Mouse (Mus musculus): ENCODE measurements around the gene Bpifb1.
"Not testable (repeated sequence)": the region's sequence is repeated elsewhere in the genome, so short reads cannot be mapped to it uniquely, and the experiment has no call there.

Gene Bpifb1

DNA sequence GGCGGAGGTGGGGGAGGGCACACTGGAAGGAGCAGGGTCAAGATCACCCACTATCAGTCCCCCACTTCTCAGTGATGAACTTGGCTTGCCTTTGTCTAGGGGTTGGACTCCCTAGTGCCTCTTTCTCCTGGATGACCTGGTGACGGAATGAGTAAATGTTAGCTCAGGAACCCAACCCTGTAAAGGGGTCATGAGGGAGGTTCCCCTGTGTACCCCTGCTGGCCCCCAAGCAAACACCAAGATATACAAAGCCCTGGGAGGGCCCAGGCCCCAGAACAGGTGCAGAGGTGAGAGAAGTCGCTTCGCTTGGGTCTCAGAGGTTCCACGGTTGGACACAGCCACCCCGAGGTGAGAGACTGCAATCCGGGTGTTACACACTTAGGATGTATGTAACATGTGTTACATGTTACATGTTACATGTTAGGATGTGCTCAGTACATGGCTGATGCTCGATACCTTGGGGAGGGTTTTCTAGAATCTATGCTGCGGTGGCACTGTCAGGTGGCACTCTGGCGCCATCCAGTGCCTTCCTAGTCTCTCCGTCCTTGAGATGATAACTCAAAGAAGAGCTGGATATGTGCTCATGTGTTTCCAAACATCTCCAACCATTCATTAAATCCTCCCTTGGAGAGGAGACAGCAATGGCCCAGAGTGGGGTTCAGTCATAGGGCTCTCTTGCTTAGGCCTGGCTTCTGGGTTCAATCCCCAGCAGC is at the start of gene Bpifb1:
Bpifb1 (plus strand) TSS at position 273 of the 713 bp plus-strand sequence.
- in situ Hi-C loops (cut with MseI, MboI), result no loop called here

DNA sequence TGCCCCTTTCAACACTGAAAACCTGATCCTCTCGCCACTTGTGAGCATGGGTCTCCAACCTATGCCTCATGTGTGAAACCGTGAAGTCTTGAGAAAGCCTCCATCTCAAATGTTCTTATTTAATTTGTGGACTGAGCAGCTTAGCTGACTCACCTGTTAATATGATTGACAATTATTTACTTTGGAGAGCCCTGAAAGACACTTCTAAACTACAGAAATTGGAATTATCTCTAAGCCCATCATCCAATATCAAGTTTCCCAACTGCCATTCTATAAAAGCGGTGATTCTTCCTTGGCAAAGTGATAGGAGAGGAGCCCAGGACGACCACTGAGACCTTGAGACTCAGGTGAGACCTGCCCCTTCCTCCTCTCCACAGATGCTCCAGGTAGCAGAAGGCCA is 48.0 kb upstream of the Bpifb1 start, which contains the start of gene Bpifa1:
Bpifa1 (plus strand) TSS at position 301 of the 400 bp plus-strand sequence.
- in situ Hi-C loops (cut with MseI, MboI), result no loop called here

DNA sequence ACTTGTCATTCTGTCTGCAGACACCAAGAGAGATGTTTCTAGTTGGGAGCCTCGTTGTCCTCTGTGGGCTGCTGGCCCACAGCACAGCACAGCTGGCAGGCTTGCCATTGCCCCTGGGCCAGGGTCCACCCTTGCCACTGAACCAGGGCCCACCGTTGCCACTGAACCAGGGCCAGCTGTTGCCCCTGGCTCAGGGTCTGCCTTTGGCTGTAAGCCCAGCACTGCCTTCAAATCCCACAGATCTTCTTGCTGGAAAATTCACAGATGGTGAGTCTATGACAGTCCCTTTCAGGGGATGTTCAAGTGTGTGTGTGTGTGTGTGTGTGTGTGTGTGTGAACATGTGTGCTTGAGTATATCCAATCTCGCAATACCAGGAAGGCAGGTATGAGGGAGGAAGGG is 46.9 kb upstream of the Bpifb1 start:
- in situ Hi-C loops (cut with MseI, MboI), result no loop called here

GRCm38 (mm10) chr2:154147496-154147895 is 43.1 kb upstream of the Bpifb1 start:
- in situ Hi-C loops (cut with MseI, MboI), result no loop called here

- in situ Hi-C loops (cut with MseI, MboI), result no loop called here
These were observed 32.2 kb upstream of the Bpifb1 start for GRCm38 (mm10) chr2:154158433-154158832.

- in situ Hi-C loops (cut with MseI, MboI), result no loop called here
These were observed 28.3 kb upstream of the Bpifb1 start, which contains the start of gene Bpifa5 for GRCm38 (mm10) chr2:154162307-154162706. Bpifa5 (plus strand) TSS chr2:154162607.

GRCm38 (mm10) chr2:154163306-154163705 is 27.3 kb upstream of the Bpifb1 start:
- in situ Hi-C loops (cut with MseI, MboI), result no loop called here

GRCm38 (mm10) chr2:154169172-154169571 is 21.4 kb upstream of the Bpifb1 start:
- in situ Hi-C loops (cut with MseI, MboI), result no loop called here

GRCm38 (mm10) chr2:154171621-154172020 is 19.0 kb upstream of the Bpifb1 start:
- in situ Hi-C loops (cut with MseI, MboI), result no loop called here

DNA sequence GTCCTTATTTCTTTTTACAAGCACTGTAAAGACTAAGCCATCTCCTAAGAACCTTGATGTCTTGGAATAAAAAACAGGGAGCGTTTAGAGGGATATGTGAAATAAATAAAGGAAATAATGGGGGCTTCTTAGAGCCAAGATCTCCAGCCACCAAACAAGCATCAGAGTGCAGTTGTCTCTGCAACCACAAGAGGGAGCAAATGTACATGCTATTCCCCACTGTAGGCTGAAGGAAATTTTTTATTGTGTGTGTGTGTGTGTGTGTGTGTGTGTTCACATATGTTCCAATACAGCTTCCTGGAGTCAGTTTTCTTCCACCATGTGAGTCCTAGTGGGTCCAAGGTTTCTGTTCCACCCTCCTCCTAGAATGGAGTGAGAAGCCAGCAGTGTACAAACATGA is 17.3 kb upstream of the Bpifb1 start:
- in situ Hi-C loops (cut with MseI, MboI), result no loop called here

DNA sequence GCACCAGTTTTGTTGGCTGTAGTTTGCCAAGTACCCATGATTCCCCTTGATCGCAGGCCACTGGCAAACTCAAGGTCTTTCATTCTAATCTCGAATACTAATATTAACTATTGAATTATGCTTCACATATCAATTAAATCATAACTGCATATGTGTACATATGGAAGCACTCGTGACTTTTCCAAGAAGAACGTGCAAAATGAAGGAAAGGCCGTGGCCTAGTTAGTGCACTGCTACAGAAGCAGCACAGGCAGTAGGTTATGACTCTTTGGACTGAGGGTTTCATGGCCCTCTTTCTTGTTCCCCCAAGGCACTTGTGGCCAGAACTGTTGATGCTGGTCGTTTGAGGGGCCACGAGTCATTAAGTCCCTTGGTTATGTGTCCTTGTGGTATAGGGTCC is 8.7 kb upstream of the Bpifb1 start:
- in situ Hi-C loops (cut with MseI, MboI), result not testable (repeated sequence)

GRCm38 (mm10) chr2:154183061-154183460 is 7.6 kb upstream of the Bpifb1 start:
- in situ Hi-C loops (cut with MseI, MboI), result not testable (repeated sequence)

DNA sequence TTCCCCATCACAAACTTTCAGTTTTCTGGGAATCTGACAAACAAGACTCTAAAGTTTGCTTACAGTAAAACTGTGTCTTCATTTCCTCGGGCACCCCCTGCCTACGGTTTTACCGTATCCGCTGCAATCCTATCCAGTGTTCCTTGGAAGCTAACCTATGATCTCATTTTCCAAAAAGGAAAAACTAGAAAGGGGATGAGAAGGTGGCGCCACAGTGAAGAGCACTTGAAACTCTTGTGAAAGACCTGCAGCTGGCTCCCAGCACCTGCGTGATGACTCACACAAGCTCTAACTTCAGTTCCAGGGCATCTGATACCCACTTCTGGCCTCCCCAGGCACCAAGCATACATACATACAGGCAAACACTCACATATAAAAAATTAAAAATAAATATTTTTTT is 5.3 kb upstream of the Bpifb1 start:
- in situ Hi-C loops (cut with MseI, MboI), result no loop called here

DNA sequence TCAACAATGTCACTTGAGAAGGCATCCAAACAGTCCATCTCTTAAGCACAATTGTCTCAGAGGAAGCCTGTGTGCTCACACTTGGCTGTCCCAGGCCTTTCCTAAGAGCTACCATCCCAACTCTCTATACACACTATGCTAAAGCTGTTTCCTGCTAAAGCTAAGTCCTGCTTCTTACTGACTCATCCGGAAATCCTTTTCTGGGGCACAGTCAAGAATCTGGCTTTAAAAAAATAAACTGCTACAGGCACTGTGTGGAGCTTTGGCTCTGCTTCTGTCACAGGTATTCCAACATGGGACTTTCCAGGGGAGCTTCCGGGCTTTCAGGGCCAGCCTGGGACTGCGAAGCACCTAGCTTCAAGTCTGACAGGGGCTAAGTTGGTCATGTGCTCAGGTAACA is 4.9 kb upstream of the Bpifb1 start:
- in situ Hi-C loops (cut with MseI, MboI), result no loop called here

DNA sequence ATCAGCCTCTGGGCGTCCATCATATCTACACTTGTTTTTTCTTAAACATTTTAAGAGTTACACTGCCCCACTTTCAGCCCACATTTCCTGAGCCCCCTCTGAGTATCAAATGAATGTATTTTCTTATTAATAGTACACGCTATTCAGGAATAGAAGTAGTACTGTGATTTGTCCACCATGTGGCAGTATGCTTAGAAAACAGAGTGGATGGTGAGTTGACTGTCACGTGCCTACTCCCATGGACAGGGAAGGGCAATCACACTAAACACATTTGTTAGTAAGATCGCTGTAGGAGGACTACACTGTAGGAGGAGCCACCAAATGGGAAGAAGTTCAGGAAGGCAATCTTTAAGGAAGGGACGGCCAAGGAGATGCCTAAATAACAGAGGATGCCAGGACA is 3.1 kb upstream of the Bpifb1 start:
- in situ Hi-C loops (cut with MseI, MboI), result no loop called here

GRCm38 (mm10) chr2:154189877-154190434 is 662 bp upstream of the Bpifb1 start:
- in situ Hi-C loops (cut with MseI, MboI), result no loop called here

GRCm38 (mm10) chr2:154192141-154192540 is 1.5 kb downstream of the Bpifb1 start:
- in situ Hi-C loops (cut with MseI, MboI), result no loop called here

GRCm38 (mm10) chr2:154193071-154193470 is 2.5 kb downstream of the Bpifb1 start:
- in situ Hi-C loops (cut with MseI, MboI), result no loop called here

GRCm38 (mm10) chr2:154193994-154194504 is 3.4 kb downstream of the Bpifb1 start:
- in situ Hi-C loops (cut with MseI, MboI), result no loop called here

- in situ Hi-C loops (cut with MseI, MboI), result no loop called here
These were observed 6.4 kb downstream of the Bpifb1 start for GRCm38 (mm10) chr2:154197036-154197435.

DNA sequence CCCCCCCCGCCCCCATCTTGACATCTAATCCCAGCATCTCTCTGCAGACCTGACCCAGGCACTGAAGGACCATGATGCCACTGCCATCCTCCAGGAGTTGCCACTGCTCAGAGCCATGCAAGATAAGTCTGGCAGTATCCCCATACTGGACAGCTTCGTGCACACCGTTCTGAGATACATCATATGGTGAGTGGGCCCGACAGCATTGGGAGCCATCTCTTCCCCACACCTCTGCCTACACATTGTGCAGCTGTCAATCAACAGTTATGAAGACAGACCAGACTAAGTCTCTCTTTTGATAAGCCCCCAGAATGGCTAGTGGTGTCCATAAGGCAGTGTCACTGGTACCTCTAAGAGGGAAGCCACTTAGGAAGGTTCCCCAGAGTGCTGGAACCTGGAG is 14.0 kb downstream of the Bpifb1 start:
- in situ Hi-C loops (cut with MseI, MboI), result loop anchor here in 1 of 2 experiments (10.0 kb wide), 1 partner anchor 170 kb away; the partner anchor contains the start of gene Cdk5rap1

GRCm38 (mm10) chr2:154206908-154207307 is 16.3 kb downstream of the Bpifb1 start:
- in situ Hi-C loops (cut with MseI, MboI), result loop anchor here in 1 of 2 experiments (10.0 kb wide), 1 partner anchor 168 kb away; the partner anchor contains the start of gene Cdk5rap1

DNA sequence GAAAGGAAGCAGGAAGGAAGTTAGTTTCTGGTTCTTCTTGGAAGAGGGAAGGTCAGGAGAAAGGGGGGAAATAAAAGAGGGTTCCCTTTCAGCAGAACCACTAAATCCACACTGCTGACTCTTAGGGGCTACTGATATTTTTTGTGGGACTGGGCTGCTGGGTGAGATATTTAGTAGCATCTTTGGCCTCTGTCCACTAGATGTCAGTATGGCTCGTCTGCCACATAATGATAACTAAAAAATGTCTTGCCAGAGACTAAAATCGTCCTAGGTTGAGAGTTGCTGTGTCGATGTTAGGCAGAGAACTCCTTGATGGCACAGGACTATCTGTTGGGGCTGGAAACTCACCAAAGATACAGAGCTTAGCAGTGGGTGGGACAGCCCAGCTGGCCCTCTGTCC is 18.5 kb downstream of the Bpifb1 start:
- in situ Hi-C loops (cut with MseI, MboI), result loop anchor here in 1 of 2 experiments (10.0 kb wide), 1 partner anchor 166 kb away; the partner anchor contains the start of gene Cdk5rap1

All from mouse trophoblast stem cell (cell line).